Mouse (Mus musculus): Measurements from ENCODE around the gene Polr3b.

DNA sequence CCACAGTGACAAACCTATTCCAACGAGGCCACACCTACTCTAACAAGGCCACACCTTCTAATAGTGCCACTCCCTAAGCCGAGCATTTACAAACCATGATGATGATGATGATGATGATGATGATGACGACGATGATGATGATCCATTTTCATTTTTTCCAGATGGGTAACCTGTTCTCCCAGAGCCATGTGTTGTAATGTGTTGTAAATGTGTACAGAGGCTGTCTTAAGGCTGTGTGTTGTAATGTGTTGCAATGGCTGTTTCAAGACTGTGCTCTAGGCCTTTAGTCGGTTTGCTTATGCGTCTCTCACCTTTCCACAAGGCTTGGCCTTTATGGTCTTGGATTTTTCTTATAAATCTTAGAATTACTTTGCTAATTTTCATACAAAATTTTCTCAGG, 40.0 kb downstream of the Polr3b start:
- TF ChIP-seq CTCF (conservative IDR thresholded peaks at IDR 0.05; ENCODE audit: insufficient read depth, insufficient read length, low read depth, low read length) (no peak), POLR2A (IDR thresholded peaks at IDR 0.05; ENCODE audit: low read depth, low read length) (no peak)
